Mouse (Mus musculus): ENCODE data around the gene Pld5. TPM values are rescaled to one million over a fixed set of nuclear protein-coding genes. Genes with fewer than 3 reads are reported as not detected.
"Not testable (repeated sequence)": the region's sequence is repeated elsewhere in the genome, so short reads cannot be mapped to it uniquely, and the experiment has no call there.

The Pld5 gene
- total RNA-seq, 2 experiments from 2014 or later: 0.74 to 0.97 TPM

DNA sequence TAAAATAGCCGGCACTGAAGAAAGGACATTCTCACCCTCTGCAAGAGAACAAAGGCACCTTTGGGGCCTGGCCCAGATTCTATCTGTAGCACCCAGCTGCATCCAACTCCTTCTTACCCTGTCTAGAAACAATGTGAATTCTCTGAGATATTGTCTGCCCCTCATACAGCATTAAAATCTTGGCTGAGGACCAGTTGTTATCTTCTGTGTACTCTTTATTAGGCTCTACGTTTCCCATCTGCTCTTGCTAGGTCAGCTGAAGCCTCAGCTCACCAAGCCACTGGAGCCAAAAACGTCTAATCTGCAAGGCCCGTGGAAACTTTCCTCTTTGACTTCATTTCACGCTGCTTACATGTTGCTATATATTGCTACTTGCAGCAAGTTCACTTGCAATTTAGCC is 228.1 kb downstream of the Pld5 start:
- intact Hi-C loops (cut with DNase I): no loop called here
- no peak for DNase-seq

DNA sequence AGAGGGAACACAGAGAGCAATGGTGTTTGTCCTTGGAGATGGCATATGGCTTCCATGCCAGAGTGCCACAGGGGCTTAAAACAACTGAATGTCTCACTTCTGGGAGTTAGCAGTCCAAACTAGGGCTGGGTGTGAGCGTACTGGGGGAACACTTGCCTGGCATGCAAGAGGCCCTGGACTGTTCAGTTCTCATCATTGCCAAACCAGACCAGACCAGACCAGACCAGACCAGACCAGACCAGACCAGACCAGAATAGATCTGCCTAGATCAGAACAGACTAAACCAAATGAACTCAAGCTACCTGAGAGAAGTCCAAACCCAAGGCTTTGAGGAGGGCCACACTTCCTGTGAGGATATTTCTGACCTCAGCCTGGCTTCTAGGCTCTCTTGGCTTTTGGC is 228.7 kb downstream of the Pld5 start:
- DNase-seq: no peak
- intact Hi-C loops (cut with DNase I): no loop called here

DNA sequence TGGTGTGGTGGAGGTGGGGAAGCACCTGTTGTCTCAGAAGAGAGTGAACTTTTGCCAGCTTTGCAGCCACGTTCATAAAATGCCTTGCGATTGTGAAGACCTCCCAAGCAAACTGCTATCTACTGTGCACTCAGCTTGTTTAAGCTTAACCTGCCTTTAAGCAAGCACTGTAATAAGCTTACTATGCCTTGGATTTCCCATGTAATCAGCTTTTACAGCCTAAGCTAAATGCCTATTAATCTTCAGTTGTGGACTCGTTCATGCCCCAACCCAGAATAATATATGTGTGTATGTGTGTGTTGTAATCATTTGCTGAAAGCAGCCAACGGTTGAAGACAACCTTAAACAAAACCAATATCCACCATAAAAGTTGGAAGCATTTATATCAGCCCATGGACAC is 232.1 kb downstream of the Pld5 start:
- no peak for DNase-seq
- intact Hi-C loops (cut with DNase I): no loop called here

DNA sequence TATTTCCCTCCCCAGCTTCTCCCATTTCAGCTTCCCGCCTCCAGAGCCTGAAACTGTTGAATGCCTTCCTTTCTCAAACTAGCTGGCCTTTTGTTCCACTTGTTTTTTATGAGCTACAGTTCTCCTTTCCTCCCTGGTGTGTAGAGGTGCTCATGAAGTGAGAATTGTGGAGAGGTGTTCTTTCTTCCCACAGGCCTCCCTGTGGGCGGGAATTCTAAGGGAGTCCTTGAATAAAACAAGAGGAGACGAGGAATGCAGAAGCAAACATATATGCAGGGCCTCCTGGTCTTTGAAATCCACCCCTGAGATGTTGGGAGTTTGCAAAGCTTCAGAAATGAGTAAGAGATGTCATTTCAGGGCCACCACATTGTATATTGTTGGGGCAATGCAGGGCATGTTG is 235.2 kb downstream of the Pld5 start:
- DNase-seq: no peak
- intact Hi-C loops (cut with DNase I): no loop called here

DNA sequence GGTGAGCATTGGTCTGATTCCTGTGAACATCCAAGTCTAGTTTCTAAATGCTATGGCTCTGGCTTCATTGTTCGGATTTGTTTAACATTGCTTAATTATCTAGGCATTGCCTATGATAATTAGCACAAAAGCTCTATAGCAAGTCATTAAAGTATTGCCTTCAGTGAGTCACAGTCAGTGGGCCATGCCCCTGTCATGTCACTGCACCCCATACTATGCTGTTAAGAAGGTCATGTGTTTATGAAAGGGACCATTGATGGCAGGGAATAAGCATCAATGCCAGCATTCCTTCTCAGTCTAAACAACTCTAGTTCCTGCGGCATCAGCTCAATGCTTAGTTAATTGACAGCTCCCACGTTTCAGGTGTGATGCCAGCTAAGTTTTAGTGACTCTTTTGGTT is 239.1 kb downstream of the Pld5 start:
- no peak for DNase-seq
- intact Hi-C loops (cut with DNase I): no loop called here

DNA sequence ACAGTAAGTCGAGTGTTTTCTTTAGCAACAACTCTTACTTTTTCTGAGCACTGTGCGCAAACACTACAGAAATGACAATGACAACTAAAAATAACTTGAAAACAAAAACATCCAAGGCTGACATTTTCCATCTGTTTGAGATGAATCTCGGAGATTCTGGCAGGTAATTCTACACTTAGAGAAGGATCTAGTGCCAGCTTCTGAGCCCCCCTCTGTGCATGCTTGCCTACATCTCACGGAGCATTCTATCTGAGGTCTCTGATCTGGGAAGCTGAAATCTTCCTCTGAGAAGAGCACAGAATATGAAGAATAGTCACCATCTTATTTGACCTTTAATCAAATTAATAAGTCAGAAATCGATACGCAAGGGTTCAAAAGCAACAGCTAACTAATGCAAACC is 240.4 kb downstream of the Pld5 start:
- DNase-seq: no peak
- intact Hi-C loops (cut with DNase I): no loop called here

DNA sequence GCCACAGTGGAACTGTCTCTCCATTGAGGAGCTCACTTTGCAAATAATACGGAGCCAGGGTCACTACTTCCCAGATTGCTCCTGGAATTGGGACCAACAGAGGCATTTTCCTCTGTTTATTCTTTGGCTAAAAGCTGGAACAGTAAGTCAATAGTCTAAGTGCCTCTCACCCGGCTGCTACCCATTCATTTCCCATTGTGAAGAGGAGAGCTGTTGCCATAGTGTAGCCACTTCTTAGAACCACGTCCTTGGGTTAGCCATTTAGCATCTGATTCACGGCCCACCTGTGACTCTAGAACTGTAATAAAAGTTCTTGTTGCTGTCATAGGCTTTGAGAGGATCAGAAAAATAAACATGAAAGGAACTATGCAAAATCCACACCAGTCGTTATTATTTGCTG is 241.4 kb downstream of the Pld5 start:
- DNase-seq: no peak
- intact Hi-C loops (cut with DNase I): no loop called here

DNA sequence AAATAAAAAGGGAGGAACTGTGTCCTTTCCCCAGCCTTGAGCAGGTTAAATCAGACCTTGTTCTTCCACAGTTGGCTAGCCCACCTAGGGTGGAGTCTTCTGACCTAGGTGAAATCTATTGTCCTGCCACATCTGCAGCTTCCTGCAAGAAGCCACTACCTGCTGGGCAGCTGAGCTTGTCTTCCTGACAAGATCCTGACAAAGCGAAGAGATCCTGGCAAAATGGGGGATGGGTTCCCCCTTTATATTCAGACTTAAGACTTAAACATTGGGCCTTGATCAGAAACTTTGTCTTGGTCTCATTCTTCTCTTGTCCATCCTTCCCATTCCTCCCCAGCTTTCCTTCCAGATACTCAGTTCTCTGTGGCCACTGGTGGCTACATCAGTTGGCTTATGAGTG is 246.0 kb downstream of the Pld5 start:
- DNase-seq: no peak
- intact Hi-C loops (cut with DNase I): no loop called here

DNA sequence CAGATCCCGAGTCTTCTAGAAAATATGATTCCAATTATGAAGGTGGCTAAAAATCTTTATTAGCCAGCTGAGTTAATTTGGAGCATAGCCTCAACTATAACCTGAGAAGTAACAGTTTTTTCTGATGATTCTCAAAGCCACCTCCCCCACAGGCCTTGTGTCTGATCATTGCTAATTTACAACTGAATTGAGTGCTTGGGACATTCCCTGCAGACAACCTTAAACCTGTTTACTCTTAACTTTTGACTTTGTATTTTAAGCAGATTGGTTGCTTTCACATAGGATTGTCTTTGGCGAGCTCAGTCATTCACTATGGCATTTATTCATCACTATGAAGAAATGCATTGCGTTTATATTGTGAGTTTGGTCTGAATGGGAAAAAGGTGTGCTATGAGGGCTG is 246.7 kb downstream of the Pld5 start:
- no peak for DNase-seq
- intact Hi-C loops (cut with DNase I): no loop called here

DNA sequence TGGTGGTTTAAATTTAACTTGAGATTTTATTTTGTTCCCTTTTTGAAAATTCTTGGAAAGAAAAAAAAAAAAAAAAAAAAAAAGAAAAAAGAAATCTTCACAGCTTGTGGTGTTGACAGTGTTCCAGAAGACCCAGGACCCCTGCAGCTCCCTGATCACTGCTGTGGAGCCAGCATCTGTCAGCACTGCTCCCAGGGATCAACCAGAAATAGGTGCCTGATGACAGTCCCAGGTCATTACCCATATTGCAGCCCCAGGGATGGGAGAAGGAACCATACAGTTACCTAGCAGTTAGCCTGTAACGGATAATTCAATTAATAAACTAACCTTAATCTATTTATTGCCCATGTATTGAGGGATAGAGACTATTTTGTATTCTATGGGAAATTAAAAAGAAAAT is 250.6 kb downstream of the Pld5 start:
- DNase-seq: no peak
- intact Hi-C loops (cut with DNase I): no loop called here

DNA sequence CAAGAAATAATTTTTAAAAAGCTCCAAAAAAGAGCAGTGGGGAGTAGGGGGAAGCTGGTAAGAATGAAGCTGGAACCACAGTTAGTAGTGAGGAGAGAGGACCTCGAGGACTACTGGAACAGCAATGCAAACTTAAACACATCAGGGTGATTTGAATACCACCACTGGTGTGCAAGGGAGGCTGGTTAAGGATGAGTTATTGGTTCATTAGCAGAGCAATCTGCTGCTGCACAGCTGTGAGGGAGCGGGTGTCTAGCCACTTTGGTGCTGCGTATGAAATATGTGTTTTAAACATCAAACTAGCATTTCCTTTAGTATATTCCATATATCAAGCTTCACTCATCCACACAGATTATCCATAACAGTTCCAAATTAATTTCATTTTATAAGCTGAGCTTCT is 256.6 kb downstream of the Pld5 start:
- no peak for DNase-seq
- intact Hi-C loops (cut with DNase I): no loop called here

DNA sequence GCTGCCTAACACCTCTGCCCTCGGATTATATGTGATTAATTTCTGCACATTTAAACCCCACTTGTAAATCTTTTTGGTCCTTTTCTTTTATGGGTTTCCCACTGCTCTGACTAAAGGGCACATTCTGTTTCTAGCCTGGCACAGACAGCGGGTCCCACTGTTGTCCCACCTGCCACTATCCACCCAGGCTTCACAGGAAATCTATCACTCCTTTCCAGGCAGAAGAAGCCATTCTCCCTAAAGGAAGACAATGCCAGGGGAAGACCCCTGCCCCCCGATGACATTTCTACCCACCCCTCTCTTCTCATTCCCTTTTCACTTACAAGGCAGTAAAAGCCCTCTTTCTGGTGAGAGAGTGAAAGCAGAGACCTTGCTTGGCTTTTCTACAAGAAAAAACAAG is 259.0 kb downstream of the Pld5 start:
- DNase-seq: no peak
- intact Hi-C loops (cut with DNase I): no loop called here

DNA sequence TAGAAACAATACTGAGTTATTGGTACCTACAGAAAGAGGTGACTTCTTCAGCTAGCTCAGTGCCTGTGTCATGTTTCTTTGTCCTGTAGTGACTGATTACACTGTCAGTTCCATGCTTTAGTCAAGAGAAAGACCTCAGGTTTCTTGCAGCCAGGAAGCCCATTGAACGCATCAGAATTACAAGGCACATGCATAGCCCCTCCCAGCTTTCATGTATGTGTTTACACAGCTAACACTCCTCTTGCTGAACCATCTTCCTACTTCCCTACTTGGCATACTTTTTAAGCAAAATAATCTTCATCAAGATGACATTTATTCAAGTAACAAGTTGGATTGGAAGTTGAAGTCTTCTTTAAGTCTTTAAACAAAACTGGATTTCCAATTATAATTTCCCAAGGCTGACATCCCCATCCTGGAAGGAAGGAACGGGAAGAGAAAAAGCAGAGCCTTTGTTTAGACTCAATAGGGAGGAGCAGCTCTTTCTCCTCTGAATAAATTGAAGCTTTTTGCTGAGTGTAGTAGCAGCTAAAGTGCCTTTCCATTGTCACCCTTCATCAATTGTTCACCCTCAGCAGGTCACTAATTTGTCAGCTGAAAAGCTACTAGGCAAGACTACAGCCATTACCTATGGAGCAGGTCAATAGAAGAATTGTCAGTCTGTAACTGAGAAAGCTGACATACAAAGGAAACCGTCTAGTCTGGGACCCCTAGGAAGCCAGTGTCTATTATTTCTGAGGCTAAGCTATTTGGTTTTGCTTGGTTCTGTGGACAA is 261.4 kb downstream of the Pld5 start:
- no peak for DNase-seq
- intact Hi-C loops (cut with DNase I): no loop called here

DNA sequence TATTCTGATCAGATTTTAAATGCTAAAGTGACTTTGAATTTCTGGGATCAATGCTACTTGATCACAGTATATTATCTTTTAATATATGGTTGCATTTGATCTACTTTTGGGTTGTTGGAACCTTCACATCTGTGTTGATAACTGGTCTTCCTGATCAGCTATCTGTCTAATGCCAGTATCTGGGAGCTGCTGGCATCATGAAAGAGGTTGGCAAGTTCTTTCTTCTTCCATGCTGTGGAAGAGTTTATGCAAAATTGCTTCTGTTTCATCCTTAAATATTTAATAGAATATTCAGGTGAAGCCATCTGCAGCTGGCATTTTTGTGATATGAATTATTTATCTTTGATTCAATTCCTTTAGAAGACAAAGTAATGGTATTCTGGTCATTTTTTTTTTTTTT is 263.6 kb downstream of the Pld5 start:
- intact Hi-C loops (cut with DNase I): no loop called here
- DNase-seq: no peak

DNA sequence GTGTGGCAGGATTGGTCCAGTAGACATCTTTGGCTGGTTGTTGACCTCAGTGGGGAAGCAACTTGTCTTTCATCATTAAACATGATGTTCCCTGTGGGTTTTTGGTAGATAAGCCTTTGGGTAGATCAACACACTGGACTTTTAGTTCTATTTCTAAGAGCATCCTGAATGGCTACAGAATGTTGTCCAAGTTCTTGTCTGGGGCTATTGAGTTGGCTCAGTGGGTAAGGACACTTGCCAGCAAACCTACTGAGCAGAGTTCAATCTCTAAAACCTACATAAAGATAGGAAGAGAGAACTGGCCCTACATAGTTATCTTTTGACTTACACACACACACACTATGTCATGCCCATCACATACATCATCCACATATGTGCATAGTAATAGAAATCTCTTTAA is 264.0 kb downstream of the Pld5 start:
- intact Hi-C loops (cut with DNase I): no loop called here

DNA sequence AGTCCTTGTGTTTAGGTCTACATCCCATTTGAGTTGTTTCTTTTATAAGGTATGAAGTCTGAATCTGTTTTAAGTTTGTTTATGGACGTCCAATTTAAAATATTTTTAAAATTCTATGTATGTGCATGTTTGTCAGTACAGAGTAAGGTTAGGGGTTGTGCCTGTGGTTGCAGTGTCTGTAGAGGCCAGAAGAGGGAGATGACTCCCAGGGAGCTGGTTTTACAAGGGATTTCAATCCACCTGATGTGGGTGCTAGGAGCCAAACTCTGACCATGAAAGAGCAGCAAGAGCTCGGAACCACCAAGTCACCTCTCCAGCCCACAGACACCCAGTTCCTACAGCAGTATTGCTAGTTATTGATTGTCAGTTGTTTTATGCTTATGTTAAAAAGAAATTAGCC is 266.7 kb downstream of the Pld5 start:
- DNase-seq: no peak
- intact Hi-C loops (cut with DNase I): no loop called here

More for the DNA sequence above, 264.0 kb downstream of the Pld5 start:
- DNase-seq: no peak

DNA sequence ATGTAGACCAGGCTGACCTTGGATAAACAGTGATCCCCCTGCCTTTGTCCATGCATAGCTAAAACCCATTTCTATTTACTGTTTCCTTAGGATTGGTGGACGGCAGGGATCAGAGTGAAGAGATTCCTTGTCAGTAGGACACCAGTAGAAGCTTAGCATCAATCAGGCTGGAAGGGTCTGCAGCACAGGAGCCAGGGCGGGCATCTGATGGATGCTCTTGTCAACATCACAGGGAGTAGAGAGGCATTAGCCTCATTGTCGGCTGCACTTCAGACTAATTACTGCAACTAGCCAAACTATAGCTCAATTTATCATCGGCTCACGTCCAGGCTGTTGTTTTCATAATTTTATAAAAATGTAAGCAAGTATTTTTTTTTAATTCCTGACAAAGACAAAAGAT is 274.5 kb downstream of the Pld5 start:
- no peak for DNase-seq
- intact Hi-C loops (cut with DNase I): no loop called here

DNA sequence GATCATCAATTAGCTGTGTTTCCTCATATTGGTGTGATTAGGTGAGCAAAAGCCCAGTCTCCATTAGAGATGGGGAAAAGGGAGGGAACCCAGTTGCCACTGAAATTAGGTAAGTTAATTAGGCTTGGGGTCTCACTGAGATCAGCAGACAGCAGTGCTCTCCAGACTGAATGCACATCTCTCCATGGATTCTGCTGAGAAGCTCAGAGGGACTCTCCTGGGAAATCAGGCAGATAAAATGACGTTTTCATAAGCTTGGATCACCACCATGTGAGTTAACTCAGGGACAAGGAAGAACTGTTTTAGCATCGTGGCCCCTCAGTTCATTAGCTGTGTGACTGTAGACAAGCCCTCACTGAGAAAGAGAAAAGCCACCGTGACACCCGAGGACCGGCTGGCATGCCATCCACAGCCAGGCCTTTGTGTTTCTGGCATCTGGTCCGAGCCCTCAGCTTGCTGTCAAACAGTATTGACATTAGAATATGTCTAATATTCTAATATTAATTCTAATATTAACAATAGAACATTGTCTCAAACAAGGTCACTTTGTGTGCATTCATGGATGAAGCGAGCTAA is 277.9 kb downstream of the Pld5 start:
- intact Hi-C loops (cut with DNase I): no loop called here
- DNase-seq: no peak

DNA sequence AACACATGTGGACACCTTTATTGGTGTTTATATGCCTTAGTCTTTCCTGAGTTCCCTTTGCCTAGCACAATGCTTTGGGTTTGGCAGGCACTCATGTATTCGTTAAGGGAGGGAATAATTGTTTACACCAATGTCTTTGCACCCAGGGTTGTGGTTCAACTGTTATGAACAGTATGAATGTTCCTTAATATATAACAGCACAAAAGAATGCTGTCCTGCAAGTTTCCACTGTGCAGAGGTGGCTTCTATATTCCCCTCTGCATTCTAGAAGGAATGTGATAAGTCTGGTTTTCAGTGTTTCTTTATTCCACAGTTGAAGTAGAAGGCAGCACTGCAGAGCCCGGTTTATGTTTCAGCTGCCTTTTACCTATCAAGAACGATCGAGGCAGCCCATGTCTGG is 286.2 kb downstream of the Pld5 start:
- DNase-seq: no peak
- intact Hi-C loops (cut with DNase I): no loop called here

DNA sequence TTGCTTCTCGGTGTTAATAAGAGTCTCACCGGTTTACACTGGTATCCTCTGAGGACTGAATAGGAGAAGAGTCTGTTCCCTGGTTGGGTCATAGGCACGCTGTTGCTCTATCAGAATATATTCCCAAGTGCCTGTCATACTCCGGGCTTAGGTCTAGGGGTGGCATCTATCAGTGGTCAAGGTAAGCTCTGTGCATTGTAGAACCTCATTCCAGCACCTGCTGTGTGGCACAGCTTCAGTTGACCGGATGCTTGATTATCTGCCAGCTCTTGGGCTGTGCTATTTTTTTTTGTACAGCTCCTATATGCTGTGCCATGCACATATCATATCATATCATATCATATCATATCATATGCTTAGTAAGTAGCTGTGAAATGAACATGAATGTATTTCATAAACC is 286.7 kb downstream of the Pld5 start:
- DNase-seq: no peak
- intact Hi-C loops (cut with DNase I): no loop called here

DNA sequence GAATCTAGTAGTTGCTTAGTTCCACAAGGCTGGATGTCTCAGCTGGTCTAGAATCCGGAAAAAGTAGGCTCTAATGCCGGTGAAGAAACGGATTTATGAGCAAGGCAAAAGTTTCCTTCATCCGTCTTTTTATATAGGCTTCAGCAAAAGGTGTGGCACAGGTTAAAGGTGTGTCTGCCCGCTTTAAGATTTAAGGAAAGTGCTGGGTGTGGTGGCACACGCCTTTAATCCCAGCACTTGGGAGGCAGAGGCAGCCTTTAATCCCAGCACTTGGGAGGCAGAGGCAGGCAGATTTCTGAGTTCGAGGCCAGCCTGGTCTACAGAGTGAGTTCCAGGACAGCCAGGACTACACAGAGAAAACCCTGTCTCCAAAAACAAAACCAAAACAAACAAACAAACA is 296.1 kb downstream of the Pld5 start, which contains the start of gene Rbm8a2:
Gene Rbm8a2 (minus strand): TSS at position 101 of the 400 bp plus-strand sequence.
- intact Hi-C loops (cut with DNase I); DNase-seq: not testable (repeated sequence)

DNA sequence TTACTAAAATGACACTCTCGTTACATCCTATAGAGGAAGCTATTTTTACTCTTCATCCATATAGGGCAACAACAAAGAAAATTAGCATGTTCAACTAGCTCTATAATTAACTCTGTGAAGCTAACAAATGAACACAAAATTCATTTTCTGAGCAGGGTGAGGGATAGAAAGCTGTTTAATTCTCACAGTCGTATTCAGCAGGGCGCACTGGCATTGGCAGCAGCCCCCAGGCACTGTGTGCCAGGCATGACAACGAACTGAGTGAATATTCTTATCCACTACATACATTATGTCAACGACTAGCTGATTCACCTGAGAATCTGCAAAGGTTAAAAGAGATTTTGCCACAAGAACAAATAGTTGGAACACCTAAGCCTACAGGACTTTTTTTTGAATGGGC is 304.4 kb downstream of the Pld5 start:
- no peak for DNase-seq
- intact Hi-C loops (cut with DNase I): no loop called here
